Mouse (Mus musculus) ovary, postnatal 14 days (tissue): ENCODE results near the gene Rpp25l.

ENCODE experiments used
- DNase-seq: peaks from one replicate; pipeline ENCODE4 v3.0.0; 2022; ENCODE audit warnings: low spot score

The Rpp25l gene

DNA sequence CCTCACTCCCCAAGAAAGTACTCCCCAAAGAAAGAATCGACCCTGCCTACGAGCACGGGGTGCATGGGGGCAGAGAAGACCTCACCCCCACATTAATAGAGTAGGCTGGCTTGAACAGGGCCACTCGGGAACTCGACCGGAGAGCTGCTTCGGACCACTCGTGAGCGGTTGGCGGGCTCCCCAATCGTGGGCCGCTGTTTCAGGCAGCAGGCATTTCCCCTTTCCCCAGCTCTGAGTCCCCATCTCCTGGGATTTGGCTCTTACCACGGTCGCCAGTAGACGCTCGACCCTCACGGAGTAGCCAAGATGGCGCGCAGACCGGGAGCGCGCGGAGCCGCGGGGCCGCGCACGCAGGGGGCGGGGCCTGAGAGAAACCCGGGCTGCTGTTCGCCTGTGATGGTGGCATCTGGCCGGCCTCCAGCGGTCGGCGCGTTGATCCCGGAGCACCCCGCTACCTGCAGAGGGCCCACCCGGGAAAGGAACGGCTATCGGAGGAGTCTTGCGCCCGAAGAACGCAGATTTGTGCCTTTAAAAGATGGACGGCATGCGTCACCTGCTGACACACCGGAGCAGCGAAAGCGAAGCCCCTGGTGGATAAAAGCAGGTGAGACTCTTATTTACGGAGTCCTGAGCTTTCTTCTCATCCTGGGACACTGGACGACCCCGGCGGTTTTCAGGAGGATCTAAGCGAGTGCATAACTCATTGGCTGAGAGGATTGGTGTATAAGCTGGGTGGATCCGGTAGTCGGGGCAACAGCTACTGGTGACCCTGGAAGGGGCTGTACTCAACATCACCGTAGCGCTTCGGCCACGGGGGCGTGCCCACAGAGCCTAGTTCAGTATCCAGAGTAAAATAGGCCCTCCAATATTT, at the start of gene Rpp25l:
Gene Rpp25l, minus strand, starts transcription at position 338 of the 871 bp plus-strand sequence.
- DNase-seq = peak; percentile 75

DNA sequence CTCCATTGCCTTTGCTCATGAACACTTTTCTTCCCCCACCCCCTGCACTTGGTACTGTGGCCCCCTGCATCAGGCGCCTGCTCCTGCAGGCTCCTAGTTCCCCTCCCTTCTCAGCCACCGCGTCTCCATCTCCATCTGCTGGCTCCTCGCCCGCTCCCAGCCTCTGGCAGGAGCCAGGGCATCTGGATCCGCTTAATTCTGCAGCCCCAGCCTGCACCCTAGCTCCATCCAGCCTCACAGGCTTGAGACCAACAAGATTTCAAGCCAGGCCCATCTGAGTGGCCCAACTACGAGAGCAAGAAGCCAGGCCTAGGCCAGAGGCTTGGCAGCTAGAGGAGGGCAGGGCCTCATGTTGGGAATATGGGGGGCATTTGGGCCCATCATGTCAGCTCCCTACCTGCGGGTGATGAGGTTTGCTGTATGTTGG, 49.4 kb upstream of the Rpp25l start:
- peak; percentile 59 for DNase-seq

GRCm38 (mm10) chr4:41762099-41762687, 48.9 kb upstream of the Rpp25l start:
- DNase-seq = peak; percentile 34

- DNase-seq = no peak
Observed at GRCm38 (mm10) chr4:41761680-41762079, 48.3 kb upstream of the Rpp25l start.

- DNase-seq = no peak
Observed at GRCm38 (mm10) chr4:41760911-41761310, 47.6 kb upstream of the Rpp25l start.

- DNase-seq = peak; percentile 82
Observed at GRCm38 (mm10) chr4:41760288-41760721, 47.0 kb upstream of the Rpp25l start.

- no peak for DNase-seq
Observed at GRCm38 (mm10) chr4:41759656-41760287, 46.4 kb upstream of the Rpp25l start.

- no peak for DNase-seq
Observed at GRCm38 (mm10) chr4:41759206-41759605, 45.9 kb upstream of the Rpp25l start.

DNA sequence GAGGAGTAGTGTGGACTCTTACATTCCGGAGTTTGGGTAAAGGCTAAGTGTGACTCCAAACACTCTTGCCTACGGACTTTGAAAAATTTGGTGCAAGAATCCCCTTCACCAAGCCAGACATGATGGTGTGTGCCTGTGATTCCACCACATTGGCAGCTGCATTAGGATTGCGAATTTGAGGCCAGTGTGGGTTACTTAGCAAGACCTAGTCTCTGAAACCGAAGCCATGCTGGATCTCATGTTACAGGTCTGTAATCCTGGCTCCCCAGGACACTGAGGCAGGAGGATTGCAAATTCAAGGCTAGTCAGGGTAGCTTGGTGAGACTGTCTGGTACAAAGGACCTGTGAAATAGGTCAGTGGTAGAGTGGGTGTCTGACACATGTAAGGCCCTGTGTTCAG, 45.4 kb upstream of the Rpp25l start:
- DNase-seq = no peak

- no peak for DNase-seq
Observed at GRCm38 (mm10) chr4:41758021-41758420, 44.7 kb upstream of the Rpp25l start.

GRCm38 (mm10) chr4:41757321-41757720, 44.0 kb upstream of the Rpp25l start:
- no peak for DNase-seq

DNA sequence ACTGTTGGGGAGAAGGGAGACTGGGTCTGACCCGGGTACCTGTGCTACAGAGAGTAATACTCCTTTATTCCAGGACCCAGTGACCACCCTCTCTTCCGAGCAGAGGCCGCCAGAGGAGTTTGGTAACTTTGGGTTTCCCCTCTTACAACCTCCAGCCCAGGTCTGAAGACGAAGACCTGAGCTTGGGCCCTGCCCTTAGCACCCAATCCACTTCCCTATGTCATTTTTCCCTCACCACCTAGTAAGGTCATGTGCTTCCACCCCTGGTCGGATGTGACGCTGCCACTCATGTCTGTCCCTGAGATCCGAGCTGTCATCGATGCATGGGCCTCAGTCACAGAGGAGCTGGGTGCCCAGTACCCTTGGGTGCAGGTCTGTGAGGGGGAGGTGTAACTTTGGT, 43.1 kb upstream of the Rpp25l start:
- no peak for DNase-seq

- DNase-seq = peak; percentile 79
Observed at GRCm38 (mm10) chr4:41755338-41756305, 42.3 kb upstream of the Rpp25l start, which contains the start of gene Sigmar1. TSS of gene Sigmar1 (minus strand) at chr4:41756157.

GRCm38 (mm10) chr4:41754797-41755337, 41.5 kb upstream of the Rpp25l start, which contains the start of gene Galt:
TSS of gene Galt (plus strand) at chr4:41755228.
- no peak for DNase-seq

- no peak for DNase-seq
Observed at GRCm38 (mm10) chr4:41745021-41745420, 31.7 kb upstream of the Rpp25l start.

- no peak for DNase-seq
Observed at GRCm38 (mm10) chr4:41744131-41744530, 30.8 kb upstream of the Rpp25l start.

DNA sequence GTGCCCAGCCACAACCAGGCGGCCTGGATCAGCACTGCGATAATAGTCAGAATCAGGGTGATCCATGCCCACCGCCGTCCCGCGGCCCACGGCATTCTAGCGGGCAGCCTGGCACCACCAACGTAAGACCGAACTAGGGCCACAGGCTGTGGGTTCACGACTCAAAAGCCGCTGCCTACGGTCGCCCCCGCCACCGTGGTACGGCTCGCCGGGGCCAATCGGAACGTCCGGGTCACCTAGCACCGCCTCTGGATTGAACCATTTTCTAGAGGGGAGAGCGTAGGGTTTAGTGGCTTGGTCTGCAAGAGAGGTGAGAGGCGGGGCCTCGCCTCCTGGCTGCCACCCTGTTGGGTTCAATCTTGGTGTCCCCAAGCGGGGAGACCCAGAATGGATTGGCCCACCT, 27.8 kb upstream of the Rpp25l start:
- peak; percentile 77 for DNase-seq

GRCm38 (mm10) chr4:41740380-41741157, 27.2 kb upstream of the Rpp25l start:
- DNase-seq = no peak

- DNase-seq = no peak
Observed at GRCm38 (mm10) chr4:41739260-41739659, 25.9 kb upstream of the Rpp25l start.

- DNase-seq = no peak
Observed at GRCm38 (mm10) chr4:41738256-41738603, 24.9 kb upstream of the Rpp25l start.
